Mouse (Mus musculus) adrenal gland, postnatal 36 days (tissue): ENCODE measurements around the gene Larp1. TPM values are rescaled to one million over a fixed set of nuclear protein-coding genes. Genes with fewer than 3 reads are reported as not detected.
"Not testable (repeated sequence)": the region's sequence is repeated elsewhere in the genome, so short reads cannot be mapped to it uniquely, and the experiment has no call there.

Experiments
- DNase-seq, 2 experiments: peaks; one replicate each; pipeline ENCODE4 v3.0.0; 2021; ENCODE audit warnings: mixed read lengths in 1 of 2
- total RNA-seq, 2 experiments: library from RNA; stranded (reverse); gene quantifications; 2 replicates each; pipeline ENCODE4 v1.2.3; 2021

The Larp1 gene
- total RNA-seq, 2 experiments from 2014 or later = 102 to 112 TPM

GRCm38 (mm10) chr11:58026860-58027259 lies 18.0 kb downstream of the Larp1 start:
- no peak for DNase-seq

DNA sequence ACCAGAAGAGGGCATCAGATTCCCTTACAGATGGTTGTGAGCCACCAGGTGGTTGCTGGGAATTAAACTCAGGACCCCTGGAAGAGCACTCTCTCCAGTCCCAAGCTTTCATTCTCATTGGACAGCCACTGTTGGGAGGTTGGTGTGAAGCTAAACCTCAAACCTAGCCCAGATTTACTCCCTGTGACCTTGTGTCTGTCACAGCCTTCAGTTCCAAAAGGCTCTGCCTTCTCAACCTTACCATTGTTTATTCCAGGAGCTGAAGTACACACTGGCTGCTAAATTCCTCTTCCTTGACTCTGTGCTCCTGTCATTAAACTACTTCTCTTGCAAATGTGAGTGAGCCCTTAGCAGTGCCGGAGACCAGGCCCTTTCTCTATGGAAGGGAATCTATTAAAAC lies 20.1 kb downstream of the Larp1 start:
- no peak for DNase-seq

DNA sequence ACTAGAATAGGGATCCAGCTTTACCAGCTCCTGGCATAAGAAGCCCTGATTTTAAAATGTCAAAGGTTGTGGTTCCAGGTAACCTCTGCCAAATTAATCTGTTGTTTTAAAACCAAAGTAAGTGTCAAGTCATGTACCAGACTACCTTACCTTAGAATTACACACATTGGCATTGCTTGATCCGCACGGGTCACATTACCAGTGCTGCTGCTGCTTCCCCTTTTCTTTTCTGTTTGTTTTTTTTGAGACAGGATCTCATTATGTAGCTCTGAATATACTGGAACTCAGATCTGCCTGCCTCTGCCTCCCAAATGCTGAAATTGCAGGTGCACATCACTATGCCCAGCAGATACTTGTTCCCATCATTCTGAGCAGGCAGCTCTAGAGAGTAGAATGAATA lies 21.0 kb downstream of the Larp1 start:
- DNase-seq = no peak

GRCm38 (mm10) chr11:58031176-58031575 lies 22.3 kb downstream of the Larp1 start:
- no peak for DNase-seq

DNA sequence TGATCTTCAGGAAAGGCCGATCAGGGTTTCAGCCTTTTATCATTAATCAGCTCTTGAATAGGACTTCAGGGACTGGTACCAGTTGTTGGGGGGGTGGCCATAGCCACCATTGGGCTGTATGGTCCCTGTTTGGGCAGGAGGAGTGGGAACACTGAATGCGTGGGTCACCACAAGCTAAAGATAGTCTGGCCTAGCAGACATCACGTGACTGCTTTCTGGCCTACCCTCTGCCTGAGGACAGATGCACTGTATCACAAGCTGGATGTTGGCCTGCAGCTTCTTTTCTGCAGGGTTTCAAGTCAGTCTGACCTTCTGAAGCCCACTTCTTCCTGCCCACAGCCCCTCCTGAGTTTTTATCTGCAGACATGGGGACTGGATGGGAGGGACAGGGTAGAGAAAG lies 24.8 kb downstream of the Larp1 start:
- no peak for DNase-seq

GRCm38 (mm10) chr11:58039027-58039426 lies 30.2 kb downstream of the Larp1 start:
- peak in 1 of 2 experiments; percentile 34 for DNase-seq

- peak in 1 of 2 experiments; percentile 23 for DNase-seq
Observed at GRCm38 (mm10) chr11:58042861-58043431, 34.1 kb downstream of the Larp1 start.

DNA sequence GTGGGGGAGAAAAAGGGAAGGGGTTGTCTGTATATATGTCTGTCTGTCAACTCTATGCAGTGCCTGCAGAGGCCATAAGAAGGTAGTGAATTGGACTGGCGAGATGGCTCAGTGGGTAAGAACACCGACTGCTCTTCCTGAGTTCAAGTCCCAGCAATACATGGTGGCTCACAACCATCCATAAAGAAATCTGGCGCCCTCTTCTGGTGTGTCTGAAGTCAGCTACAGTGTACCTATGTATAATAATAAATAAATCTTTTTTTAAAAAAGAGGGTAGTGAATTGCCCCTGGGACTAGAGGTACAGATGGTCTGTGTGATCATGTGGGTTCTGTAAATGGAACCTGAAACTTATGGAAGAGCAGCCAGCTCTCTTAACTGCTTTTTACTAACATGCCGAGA lies 37.6 kb downstream of the Larp1 start:
- peak in 1 of 2 experiments; percentile 32 for DNase-seq

GRCm38 (mm10) chr11:58057455-58057854 lies 48.6 kb downstream of the Larp1 start:
- DNase-seq = peak; percentile 46 to 66

DNA sequence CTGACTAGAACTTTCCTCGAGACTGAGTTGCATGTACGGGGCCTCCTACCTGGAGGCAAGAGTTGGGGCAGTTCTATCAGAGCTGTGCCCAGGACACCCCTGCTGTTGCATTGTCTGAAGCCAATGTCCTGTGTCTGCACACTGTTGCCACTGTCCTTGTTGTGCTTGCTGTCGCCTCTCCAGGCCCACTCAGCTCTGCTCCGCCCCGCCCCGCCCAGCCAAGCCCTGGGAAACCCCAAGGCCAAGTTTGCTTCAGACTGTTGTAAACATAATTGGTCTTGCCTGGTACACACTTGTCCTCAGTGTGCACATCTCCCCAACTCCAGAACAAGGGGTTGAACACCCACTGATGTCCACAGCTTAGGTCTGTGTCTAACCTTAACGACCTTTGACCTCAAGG lies 50.9 kb downstream of the Larp1 start:
- peak; percentile 67 to 72 for DNase-seq

DNA sequence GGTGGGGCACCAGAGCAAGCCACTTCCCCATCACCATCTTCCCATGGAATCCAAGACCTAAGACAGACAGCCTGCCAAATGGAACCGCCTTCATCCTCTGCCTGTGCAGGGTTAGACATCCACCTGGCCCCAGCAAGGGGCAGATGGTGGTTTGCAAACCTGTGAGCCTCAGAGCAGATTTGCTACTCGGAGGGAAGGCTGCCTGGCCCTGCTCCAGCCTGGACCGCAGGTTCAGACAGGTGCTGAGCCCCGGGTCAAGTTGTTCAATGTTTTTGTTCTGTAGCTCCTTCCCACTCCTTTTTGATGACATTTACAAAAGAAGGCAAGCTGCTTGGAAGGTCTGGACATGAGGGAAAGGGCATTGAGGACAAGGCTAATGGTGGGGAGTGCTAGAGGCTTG lies 52.4 kb downstream of the Larp1 start:
- not testable (repeated sequence) for DNase-seq

DNA sequence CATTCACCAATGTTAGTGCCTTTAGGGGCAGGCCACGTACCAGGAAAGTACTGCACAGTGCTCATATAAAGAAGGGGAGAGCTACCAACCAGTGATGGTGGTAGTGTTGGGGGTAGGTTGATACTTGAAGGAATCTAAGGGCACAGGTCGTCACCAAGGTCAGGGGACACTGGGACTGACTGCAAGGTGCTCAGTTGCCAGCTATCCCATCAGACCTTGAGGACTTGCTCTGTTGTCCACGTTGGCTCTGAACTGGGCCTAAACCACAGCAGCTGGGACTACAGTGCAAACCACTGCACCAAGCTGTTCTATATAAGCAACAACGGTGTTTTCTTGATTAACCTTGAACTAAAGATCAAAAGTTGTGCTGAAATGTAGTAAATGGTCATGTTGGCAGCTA lies 53.7 kb downstream of the Larp1 start:
- DNase-seq = no peak

- DNase-seq = no peak
Observed at GRCm38 (mm10) chr11:58065025-58065424, 56.2 kb downstream of the Larp1 start.

DNA sequence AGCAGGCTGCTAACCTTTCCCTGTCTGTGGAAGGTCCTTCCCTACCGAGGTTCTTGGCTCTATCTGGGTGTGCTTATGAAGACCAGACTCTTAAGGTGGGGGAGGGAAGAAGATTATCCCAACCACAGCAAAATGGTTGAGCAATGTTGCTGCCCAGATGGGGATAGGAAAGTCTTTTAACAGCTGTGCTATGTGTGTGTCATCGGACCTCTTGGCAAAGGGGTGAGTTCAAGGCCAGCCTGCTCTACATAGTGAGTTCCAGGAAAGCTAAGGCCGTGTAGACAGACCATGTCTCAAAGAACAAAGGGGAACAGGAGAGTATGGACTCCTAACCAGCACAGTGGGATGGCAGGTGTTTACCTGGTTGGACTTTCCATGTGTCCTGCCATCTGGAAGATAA lies 64.1 kb downstream of the Larp1 start:
- peak in 1 of 2 experiments; percentile 44 for DNase-seq

- DNase-seq = no peak
Observed at GRCm38 (mm10) chr11:58077270-58077669, 68.4 kb downstream of the Larp1 start.

- DNase-seq = no peak
Observed at GRCm38 (mm10) chr11:58081716-58082115, 72.9 kb downstream of the Larp1 start.

GRCm38 (mm10) chr11:58092541-58092940 lies 83.7 kb downstream of the Larp1 start:
- peak in 1 of 2 experiments; percentile 9 for DNase-seq

GRCm38 (mm10) chr11:58093021-58093528 lies 84.2 kb downstream of the Larp1 start, which contains the start of gene Gm12248:
TSS of gene Gm12248 (minus strand) at chr11:58093134.
- peak; percentile 68 to 74 for DNase-seq

- no peak for DNase-seq
Observed at GRCm38 (mm10) chr11:58094766-58095165, 85.9 kb downstream of the Larp1 start.

GRCm38 (mm10) chr11:58095561-58095960 lies 86.7 kb downstream of the Larp1 start:
- DNase-seq = no peak

DNA sequence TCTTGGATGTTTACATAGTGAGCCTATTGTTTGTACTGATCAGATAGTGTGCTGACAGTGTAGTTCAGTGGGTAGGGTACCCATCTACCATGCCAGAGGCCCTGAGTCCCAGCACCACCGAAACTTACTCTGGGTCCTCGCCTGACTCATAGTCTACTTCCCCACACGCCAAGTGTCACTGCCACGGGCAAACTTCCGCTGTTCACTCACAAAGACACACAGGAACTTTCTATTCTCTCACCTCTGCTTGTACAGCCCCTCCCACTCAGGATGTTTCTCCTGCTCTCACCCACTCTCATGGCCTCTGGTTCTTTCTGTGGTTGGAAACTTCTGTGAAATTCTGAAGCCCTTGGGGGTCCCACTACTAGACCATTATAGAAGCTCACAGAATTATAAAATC lies 87.3 kb downstream of the Larp1 start:
- DNase-seq = no peak

- DNase-seq = peak; percentile 23 to 33
Observed at GRCm38 (mm10) chr11:58096821-58097620, 88.2 kb downstream of the Larp1 start.

DNA sequence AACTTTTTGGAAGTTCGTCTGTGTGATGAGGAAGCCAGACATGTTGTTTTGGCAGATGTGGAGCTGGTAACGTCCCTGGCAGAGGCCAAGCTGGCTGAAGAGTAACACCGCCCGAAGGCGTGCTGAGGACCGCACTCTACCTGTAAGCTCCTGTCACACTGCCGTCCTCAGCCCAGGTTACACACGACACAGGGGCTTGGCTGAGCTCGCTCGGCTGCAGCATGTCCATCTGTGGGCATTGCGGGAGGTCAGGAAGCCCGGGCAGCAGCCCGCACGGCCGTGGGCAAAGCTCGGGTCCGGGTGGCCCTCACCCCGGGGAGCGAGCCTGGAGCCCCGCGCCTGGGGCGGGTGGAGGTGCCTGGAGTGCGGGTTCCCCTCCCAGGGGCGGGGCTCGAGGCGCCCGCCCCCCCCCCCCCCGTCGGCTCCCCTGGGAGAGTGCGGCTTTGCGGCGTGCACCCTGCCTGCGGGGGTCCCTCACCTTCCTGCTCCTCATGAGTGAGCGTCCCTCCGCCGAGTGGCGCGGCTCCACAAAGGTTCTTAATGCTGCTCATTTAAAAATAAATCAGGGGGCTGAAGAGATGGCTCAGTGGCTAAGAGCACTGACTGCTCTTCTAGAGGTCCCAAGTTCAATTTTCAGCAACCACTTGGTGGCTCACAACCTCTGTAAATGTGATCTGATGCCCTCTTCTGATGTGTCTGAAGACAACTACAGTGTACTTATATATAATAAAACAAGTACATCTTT lies 88.9 kb downstream of the Larp1 start:
- peak in 1 of 2 experiments; percentile 24 for DNase-seq
